Mouse (Mus musculus) erythroid progenitor cell, adult 5-6 weeks (primary cell): ENCODE measurements around the gene Col26a1. TPM values are rescaled to one million over a fixed set of nuclear protein-coding genes. Genes with fewer than 3 reads are reported as not detected.

Experiments used
- ATAC-seq: replicated peaks from 2 replicates; pipeline ENCODE4 v1.8.0; 2016; ENCODE audit warnings: moderate number of reproducible peaks, mild to moderate bottlenecking, moderate TSS enrichment, inconsistent platforms; ENCODE audit not compliant: poor library complexity, low FRiP score, severe bottlenecking
- total RNA-seq, 2 experiments: library from RNA; stranded (forward) in 1 of 2; stranded (reverse) in 1 of 2; fragments of 150-400 nt in 1 of 2; fragments of 186-747, 209-891 nt in 1 of 2; gene quantifications; 2 replicates each; pipeline versions ENCODE4 v1.2.3 to v1.2.4; 2015 to 2017; ENCODE audit warnings: low replicate concordance in 2 of 2

Col26a1 gene
- total RNA-seq, 2 experiments from 2014 or later, result not detected

DNA sequence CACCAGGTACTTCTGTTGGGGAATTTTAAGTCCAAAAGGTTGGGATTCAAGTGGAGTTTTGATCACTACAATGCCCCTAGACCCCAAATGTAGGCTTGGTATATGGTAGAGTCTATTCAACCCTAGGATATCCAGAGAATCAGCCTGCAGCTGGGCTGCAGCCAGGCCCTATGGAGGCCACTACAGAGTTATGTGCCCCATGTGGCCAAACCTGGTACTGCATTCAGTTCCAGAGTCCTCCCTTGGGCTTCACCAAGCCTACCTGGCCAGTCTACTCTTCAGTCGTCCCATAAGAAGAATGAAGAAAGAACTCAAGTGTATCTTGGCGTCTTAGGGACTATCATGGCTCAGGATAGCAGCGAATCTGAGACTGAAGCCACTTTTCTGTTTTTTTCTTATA lies 179.3 kb downstream of the Col26a1 start:
- 0 out of 2 replicates have a peak, but pooled peaks have one; percentile 65 for ATAC-seq

DNA sequence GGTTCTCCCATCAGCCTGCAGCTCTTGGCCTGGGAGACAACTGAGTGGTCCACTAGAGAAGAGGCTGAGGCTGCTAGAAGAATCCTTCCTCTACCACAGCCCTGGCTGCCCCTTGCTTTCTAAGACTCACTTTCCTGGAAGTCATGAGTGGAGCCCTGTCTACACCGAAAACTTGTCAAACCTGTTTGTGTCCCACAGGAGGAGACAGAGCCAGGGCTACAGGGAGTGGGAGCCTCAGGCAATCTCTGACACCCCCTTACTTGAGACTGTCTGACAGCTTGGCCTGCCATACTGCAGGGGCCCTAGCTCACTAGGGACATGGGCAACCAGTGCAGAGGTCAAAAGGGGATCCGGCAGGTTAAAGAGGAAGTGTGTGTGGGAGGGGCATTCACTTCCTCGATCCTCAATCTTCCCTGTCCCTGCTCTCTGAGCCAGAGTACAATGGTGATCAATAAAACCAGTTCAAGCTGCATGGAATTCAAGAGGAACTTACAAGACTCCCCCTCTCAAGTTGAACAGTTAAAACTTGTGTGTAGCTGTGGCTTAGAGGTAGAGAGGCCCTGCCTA lies 180.8 kb downstream of the Col26a1 start:
- ATAC-seq, result no peak

DNA sequence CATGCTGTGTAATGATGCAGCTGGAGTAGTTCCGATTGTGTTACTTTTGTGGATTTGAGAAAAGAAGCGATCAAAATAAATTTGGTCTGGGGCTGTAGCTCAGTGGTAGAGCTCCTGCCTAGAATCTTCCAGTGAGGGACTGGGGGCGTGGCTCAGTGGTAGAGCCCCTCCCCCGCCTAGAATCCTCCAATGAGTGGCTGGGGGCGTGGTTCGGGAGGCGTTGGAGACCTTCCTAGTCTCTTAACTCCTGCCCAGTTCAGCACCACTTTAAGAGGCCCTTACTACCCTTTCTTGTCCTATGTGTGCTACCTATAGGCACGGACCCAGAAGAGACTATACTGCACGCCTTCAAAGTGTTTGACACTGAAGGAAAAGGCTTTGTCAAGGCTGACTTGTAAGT lies 185.4 kb downstream of the Col26a1 start:
- no peak for ATAC-seq

DNA sequence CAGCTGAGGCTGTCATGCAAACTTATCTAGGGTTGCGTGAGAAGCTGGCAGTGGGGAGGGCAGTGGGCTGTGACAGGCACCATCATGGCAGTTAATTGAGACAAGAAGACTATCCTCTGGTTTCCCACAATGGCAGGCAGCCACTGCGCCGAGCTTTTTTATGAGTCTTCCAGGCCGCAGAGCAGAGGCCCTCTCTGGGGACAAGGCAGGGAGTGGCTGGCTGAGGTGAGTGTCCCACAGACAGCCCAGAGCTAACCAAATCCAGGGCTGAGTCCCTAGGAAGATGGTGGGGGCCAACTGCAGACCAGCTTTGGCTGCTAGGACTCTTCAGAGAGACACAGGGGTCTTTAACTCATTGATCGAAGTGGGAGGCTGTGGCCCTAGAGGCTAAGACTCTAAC lies 186.5 kb downstream of the Col26a1 start:
- ATAC-seq, result no peak

DNA sequence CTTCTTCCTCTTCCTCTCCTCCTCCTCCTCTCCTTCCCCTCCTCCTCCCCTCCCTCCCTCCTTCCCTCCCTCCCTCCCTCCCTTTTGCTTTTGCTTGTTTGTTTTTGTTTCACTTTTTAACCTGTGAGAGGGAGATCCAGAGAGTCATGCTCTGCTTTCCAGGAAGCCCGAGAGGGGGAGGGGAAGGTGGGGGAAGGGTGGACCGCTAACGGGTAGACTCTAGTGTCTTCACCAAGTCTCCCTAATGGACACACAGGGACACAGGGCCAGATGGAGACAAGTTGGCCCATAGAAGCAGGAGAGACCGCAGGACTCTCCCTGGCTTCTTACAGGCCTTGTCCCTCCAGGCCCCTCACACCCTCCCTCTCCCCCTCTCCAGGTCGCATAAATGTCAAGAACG lies 188.0 kb downstream of the Col26a1 start:
- ATAC-seq, result no peak

DNA sequence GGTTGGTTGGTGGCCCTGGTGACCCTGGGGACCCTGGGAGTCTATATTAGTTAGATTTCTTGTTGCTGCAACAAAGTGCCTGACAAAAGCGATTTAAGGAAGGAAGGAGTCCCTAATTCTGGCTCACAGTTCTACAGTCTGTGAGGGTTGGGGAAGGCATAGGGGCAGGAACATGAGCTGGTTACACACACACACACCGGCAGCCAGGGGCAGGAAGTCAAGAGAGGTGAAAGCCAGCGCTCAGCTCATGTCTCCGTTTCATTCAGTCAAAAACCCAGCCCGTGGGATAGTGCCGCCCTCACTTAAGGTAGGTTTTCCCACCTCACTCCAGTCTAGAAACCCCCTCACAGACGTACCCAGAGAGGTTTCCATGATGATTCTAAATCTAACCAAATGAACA lies 189.6 kb downstream of the Col26a1 start:
- ATAC-seq, result no peak

DNA sequence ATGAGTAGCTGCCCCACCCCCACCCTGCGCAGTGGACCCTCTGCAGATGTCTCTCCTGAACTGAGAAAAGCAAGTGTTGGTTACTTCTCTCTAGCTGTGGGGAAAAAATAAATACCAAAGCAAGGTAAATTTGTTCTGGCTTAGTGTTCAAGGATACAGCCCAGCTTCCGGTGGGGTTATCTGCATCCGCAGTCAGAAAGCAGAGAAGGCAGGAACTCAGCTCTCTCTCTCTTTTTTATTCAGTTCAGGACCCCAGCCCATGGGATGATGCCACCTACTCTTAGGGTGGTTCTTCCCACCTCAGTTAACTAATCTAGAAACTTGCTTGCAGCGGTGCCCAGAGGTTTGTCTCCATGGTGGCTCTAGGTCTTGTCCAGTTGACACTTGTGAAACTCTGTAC lies 190.2 kb downstream of the Col26a1 start, which contains the start of gene Myl10:
Myl10 (plus strand) TSS at position 363 of the 400 bp plus-strand sequence.
- ATAC-seq, result no peak

Other genes with a start within 250 kb of the Col26a1 start
- gene Myl10, start 190.1 kb downstream of the Col26a1 start, total RNA-seq (2015; ENCODE audit: low replicate concordance), result not detected in 2 replicates
- gene Myl10, start 190.1 kb downstream of the Col26a1 start, total RNA-seq (2017; ENCODE audit: low replicate concordance), result not detected in 2 replicates
- 16.9 and 28.5 TPM in 2 replicates for gene Ift22, start 24.9 kb upstream of the Col26a1 start, total RNA-seq (2015; ENCODE audit: low replicate concordance)
- 0.15 and 0.39 TPM in 2 replicates for gene Ift22, start 24.9 kb upstream of the Col26a1 start, total RNA-seq (2017; ENCODE audit: low replicate concordance)
- 149 and 151 TPM in 2 replicates for gene Fis1, start 70.1 kb upstream of the Col26a1 start, total RNA-seq (2015; ENCODE audit: low replicate concordance)
- gene Fis1, start 70.1 kb upstream of the Col26a1 start, total RNA-seq (2017; ENCODE audit: low replicate concordance), result 75.7 and 75.9 TPM in 2 replicates
- gene Cldn15, start 83.4 kb upstream of the Col26a1 start, total RNA-seq (2015; ENCODE audit: low replicate concordance), result 8.3 and 13.0 TPM in 2 replicates
- 4.2 and 4.5 TPM in 2 replicates for gene Cldn15, start 83.4 kb upstream of the Col26a1 start, total RNA-seq (2017; ENCODE audit: low replicate concordance)
- gene Plod3, start 103.8 kb upstream of the Col26a1 start, total RNA-seq (2015; ENCODE audit: low replicate concordance), result 9.7 and 10.1 TPM in 2 replicates
- 6.0 and 12.1 TPM in 2 replicates for gene Plod3, start 103.8 kb upstream of the Col26a1 start, total RNA-seq (2017; ENCODE audit: low replicate concordance)
- gene Znhit1, start 104.8 kb upstream of the Col26a1 start, total RNA-seq (2015; ENCODE audit: low replicate concordance), result 40.7 and 52.3 TPM in 2 replicates
- 5.4 and 20.0 TPM in 2 replicates for gene Znhit1, start 104.8 kb upstream of the Col26a1 start, total RNA-seq (2017; ENCODE audit: low replicate concordance)
- not detected in 2 replicates for gene Vgf, start 143.2 kb upstream of the Col26a1 start, total RNA-seq (2015; ENCODE audit: low replicate concordance)
- not detected in 2 replicates for gene Vgf, start 143.2 kb upstream of the Col26a1 start, total RNA-seq (2017; ENCODE audit: low replicate concordance)
- gene Ap1s1, start 162.9 kb upstream of the Col26a1 start, total RNA-seq (2015; ENCODE audit: low replicate concordance), result 6.5 and 8.4 TPM in 2 replicates
- gene Ap1s1, start 162.9 kb upstream of the Col26a1 start, total RNA-seq (2017; ENCODE audit: low replicate concordance), result 18.7 and 26.5 TPM in 2 replicates
- not detected in 2 replicates for gene Serpine1, start 189.1 kb upstream of the Col26a1 start, total RNA-seq (2015; ENCODE audit: low replicate concordance)
- not detected in 2 replicates for gene Serpine1, start 189.1 kb upstream of the Col26a1 start, total RNA-seq (2017; ENCODE audit: low replicate concordance)
- 70.6 and 76.3 TPM in 2 replicates for gene Trim56, start 233.0 kb upstream of the Col26a1 start, total RNA-seq (2015; ENCODE audit: low replicate concordance)
- 89.0 and 113 TPM in 2 replicates for gene Trim56, start 233.0 kb upstream of the Col26a1 start, total RNA-seq (2017; ENCODE audit: low replicate concordance)